Mouse (Mus musculus): ENCODE measurements at regions not wholly inside any gene's neighbourhood (a gene's known extent, or its start where the extent isn't known, plus 50 kb on each side); places are given as distances from the start of the nearest gene placed in this dataset.

DNA sequence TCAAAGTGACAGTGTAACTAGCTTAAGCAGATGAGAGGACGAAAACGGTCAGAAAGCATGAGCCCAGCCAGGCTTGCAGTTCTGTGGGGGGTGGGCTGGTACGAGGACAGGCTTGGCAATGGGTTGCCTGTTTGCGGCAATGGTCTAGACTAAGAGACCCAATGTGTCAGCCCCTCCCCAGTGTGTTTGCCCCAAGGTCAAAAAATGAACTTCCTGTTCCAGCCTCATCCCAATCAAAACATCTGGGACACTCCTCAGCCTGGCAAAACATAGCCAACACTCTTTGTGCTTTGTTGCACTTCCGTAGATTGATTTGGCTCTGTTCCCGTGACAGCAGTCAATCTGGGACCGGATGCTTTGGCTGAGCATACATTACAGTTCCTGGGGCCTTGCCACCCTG is 132.7 kb upstream of the Ces5a start:
- Histone ChIP-seq H3K4me1 (ENCODE audit: control insufficient read depth, insufficient read depth, low read length) (no peaks in the 10 kb centered on the region), H3K4me3 (replicated peaks; ENCODE audit: control insufficient read depth, low read depth, low read length) (no peak overlapping the region), H3K27ac (ENCODE audit: control insufficient read depth, insufficient read depth, low read depth, low read length, poor library complexity) (no peak overlapping the region)
- TF ChIP-seq POLR2A (IDR thresholded peaks at IDR 0.05; ENCODE audit: borderline replicate concordance, control insufficient read depth, low read depth, low read length) = no peak
- WGBS = 59% methylated on average over 7 of the region's 7 CpGs

DNA sequence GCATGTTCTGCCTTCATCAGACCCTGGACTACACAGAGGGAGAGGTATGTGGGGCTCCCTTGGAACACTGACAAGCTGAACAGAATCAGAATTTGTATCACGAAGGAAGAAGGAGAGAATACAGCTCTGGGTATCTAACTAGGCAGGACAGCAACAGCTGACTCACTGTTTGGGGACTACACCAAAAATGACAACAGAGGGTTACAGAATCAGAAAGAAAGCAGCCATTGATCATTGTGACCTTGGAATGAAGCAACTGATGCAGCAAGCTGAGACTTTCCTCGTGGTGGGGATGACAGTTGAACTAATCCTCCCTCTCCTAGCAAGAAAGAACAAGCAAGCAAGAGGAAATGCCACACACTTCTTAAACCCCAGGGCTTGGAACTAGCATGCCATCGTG is 135.0 kb upstream of the Gnao1 start:
- 51% methylated on average over 3 of the region's 3 CpGs for WGBS
- no peak overlapping the region for H3K27ac ChIP-seq (ENCODE audit: control insufficient read depth, insufficient read depth, low read depth, low read length, poor library complexity)
- TF ChIP-seq POLR2A (IDR thresholded peaks at IDR 0.05; ENCODE audit: borderline replicate concordance, control insufficient read depth, low read depth, low read length) (no peak), CTCF (IDR thresholded peaks at IDR 0.05; ENCODE audit: control insufficient read depth, insufficient read depth, low read length) (no peak)
- no peak overlapping the region for H3K4me3 ChIP-seq (replicated peaks; ENCODE audit: control insufficient read depth, low read depth, low read length)
- no peaks in the 10 kb centered on the region for H3K4me1 ChIP-seq (ENCODE audit: control insufficient read depth, insufficient read depth, low read length)

DNA sequence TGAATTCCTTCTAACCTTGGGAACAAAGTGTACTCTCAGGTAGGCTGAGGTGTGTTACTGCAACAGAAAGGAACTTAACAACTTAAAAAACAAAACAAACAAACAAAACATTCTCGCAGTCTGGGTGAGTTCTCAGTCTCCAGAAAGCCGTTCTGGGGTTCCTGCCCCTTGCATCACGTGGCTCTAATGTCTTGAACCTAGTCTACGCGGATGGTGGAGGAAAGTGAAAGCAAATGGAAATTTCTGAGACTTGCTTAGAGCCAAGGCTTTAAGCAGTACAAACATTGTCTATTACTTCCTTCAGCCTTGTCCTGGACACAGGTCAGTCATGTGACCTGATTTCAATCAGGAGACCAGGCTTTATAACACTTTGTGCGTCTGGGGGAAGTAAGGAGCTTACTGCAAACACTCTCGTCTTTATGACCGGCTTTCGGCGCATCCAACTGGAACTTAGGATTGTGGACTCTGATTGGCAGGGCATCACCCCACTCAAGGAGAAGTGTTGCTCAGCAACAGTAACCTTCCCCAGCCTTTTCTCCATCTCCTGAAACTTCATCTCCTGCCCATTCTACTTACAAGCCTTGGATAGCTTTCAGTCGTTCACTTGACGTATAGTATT is 125.9 kb upstream of the Gnao1 start:
- H3K27ac ChIP-seq (ENCODE audit: control insufficient read depth, insufficient read depth, low read depth, low read length, poor library complexity) = no peak overlapping the region
- WGBS = 78% methylated on average over 12 of the region's 12 CpGs
- H3K4me3 ChIP-seq (replicated peaks; ENCODE audit: control insufficient read depth, low read depth, low read length) = no peak overlapping the region
- H3K4me1 ChIP-seq (ENCODE audit: control insufficient read depth, insufficient read depth, low read length) = no peaks in the 10 kb centered on the region
- no peak for TF ChIP-seq CTCF (IDR thresholded peaks at IDR 0.05; ENCODE audit: control insufficient read depth, insufficient read depth, low read length)
- no peak for TF ChIP-seq POLR2A (IDR thresholded peaks at IDR 0.05; ENCODE audit: borderline replicate concordance, control insufficient read depth, low read depth, low read length)

- TF ChIP-seq POLR2A (IDR thresholded peaks at IDR 0.05; ENCODE audit: borderline replicate concordance, control insufficient read depth, low read depth, low read length) (no peak), CTCF (IDR thresholded peaks at IDR 0.05; ENCODE audit: control insufficient read depth, insufficient read depth, low read length) (no peak)
- Histone ChIP-seq H3K27ac (ENCODE audit: control insufficient read depth, insufficient read depth, low read depth, low read length, poor library complexity) (no peak overlapping the region), H3K4me1 (ENCODE audit: control insufficient read depth, insufficient read depth, low read length) (no peaks in the 10 kb centered on the region), H3K4me3 (replicated peaks; ENCODE audit: control insufficient read depth, low read depth, low read length) (no peak overlapping the region)
- 86% methylated on average over 6 of the region's 6 CpGs for WGBS
Measured at GRCm38 (mm10) chr8:93684392-93684791, 125.4 kb upstream of the Gnao1 start.

GRCm38 (mm10) chr8:93688845-93689244 is 120.9 kb upstream of the Gnao1 start:
- H3K27ac ChIP-seq (ENCODE audit: control insufficient read depth, insufficient read depth, low read depth, low read length, poor library complexity) = no peak overlapping the region
- TF ChIP-seq CTCF (IDR thresholded peaks at IDR 0.05; ENCODE audit: control insufficient read depth, insufficient read depth, low read length) (no peak), POLR2A (IDR thresholded peaks at IDR 0.05; ENCODE audit: borderline replicate concordance, control insufficient read depth, low read depth, low read length) (no peak)
- H3K4me1 ChIP-seq (ENCODE audit: control insufficient read depth, insufficient read depth, low read length) = no peaks in the 10 kb centered on the region
- 37% methylated on average over 7 of the region's 7 CpGs for WGBS
- no peak overlapping the region for H3K4me3 ChIP-seq (replicated peaks; ENCODE audit: control insufficient read depth, low read depth, low read length)

DNA sequence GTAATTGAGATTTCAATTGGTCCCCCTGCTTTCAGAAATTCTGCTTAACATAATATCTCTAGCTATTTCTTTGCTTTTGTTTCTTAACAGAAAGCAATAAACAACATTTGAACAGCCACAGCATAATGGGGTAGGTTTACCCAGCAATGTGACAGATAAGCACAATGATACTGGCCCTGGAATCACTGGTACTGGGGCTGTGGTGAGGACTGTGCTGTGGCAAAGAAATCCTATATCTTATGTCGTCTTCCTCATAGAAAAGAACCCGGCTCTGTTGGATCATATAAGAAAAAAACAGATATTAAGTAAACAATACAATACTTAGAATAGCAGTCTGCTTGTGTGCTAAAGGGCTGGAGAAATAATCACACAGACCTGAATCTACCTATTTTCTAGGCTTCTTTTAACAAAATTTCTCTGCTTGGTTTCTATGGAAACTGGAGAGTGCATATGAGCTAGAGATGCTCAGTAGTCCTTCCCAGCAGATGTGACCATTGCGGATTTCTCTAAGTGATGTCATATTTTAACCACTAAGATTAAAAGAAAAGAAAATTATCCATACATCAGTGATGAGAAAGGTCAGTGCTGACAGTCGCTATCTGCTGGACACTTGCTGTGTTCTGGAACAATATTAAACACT is 119.8 kb upstream of the Gnao1 start:
- WGBS = 72% methylated on average over 4 of the region's 4 CpGs
- Histone ChIP-seq H3K4me3 (replicated peaks; ENCODE audit: control insufficient read depth, low read depth, low read length) (no peak overlapping the region), H3K27ac (ENCODE audit: control insufficient read depth, insufficient read depth, low read depth, low read length, poor library complexity) (no peak overlapping the region), H3K4me1 (ENCODE audit: control insufficient read depth, insufficient read depth, low read length) (no peaks in the 10 kb centered on the region)
- TF ChIP-seq CTCF (IDR thresholded peaks at IDR 0.05; ENCODE audit: control insufficient read depth, insufficient read depth, low read length) (no peak), POLR2A (IDR thresholded peaks at IDR 0.05; ENCODE audit: borderline replicate concordance, control insufficient read depth, low read depth, low read length) (no peak)

DNA sequence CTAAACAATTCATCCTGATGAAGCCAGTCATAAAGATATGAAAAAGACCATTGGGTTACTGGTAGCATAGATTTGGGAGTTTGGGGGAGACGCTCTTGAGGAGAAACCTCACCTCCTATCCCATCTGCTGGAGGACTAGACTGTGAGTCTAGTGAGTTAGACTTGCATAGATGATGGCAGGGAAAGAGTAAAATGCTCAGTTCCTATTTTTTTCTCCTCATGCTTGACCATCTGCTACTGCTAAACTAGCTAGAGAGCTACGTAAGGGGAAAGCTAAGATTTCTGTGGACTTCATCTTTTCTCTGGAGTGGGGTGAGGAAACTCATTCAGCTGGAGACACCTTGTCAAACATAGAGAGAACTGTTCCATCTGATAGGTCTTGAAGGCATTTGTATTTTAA is 118.4 kb upstream of the Gnao1 start:
- no peak overlapping the region for H3K27ac ChIP-seq (ENCODE audit: control insufficient read depth, insufficient read depth, low read depth, low read length, poor library complexity)
- TF ChIP-seq POLR2A (IDR thresholded peaks at IDR 0.05; ENCODE audit: borderline replicate concordance, control insufficient read depth, low read depth, low read length) = no peak
- TF ChIP-seq CTCF (IDR thresholded peaks at IDR 0.05; ENCODE audit: control insufficient read depth, insufficient read depth, low read length) = no peak
- H3K4me3 ChIP-seq (replicated peaks; ENCODE audit: control insufficient read depth, low read depth, low read length) = no peak overlapping the region
- 71% methylated on average over 2 of the region's 2 CpGs for WGBS
- H3K4me1 ChIP-seq (ENCODE audit: control insufficient read depth, insufficient read depth, low read length) = no peaks in the 10 kb centered on the region

- no peak overlapping the region for H3K4me3 ChIP-seq (replicated peaks; ENCODE audit: control insufficient read depth, low read depth, low read length)
- H3K4me1 ChIP-seq (ENCODE audit: control insufficient read depth, insufficient read depth, low read length) = no peaks in the 10 kb centered on the region
- no peak overlapping the region for H3K27ac ChIP-seq (ENCODE audit: control insufficient read depth, insufficient read depth, low read depth, low read length, poor library complexity)
- 43% methylated on average over 2 of the region's 2 CpGs for whole genome bisulfite sequencing
- no peak for TF ChIP-seq POLR2A (IDR thresholded peaks at IDR 0.05; ENCODE audit: borderline replicate concordance, control insufficient read depth, low read depth, low read length)
- no peak for TF ChIP-seq CTCF (IDR thresholded peaks at IDR 0.05; ENCODE audit: control insufficient read depth, insufficient read depth, low read length)
Measured at GRCm38 (mm10) chr8:93691826-93692225, 117.9 kb upstream of the Gnao1 start.

DNA sequence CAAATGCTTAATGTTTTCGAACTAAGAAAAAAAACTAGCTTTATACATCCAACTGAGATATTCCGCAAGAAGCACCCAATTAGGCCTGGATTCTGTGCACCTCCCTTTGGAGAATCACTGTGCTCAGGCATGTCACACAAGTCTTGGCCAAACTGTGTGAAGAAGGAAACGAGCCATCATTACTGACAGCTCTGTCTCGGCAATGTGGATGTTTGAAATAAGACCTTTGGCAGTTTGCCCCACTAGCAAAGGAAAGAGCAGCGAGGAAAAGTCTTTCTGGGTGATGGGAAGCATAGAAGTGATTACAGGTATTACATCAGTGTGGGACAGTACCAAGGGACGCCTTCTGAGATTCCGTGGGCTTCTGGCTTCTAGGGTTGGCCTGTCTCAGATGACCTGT is 112.6 kb upstream of the Gnao1 start:
- Histone ChIP-seq H3K27ac (ENCODE audit: control insufficient read depth, insufficient read depth, low read depth, low read length, poor library complexity) (no peak overlapping the region), H3K4me1 (ENCODE audit: control insufficient read depth, insufficient read depth, low read length) (no peaks in the 10 kb centered on the region), H3K4me3 (replicated peaks; ENCODE audit: control insufficient read depth, low read depth, low read length) (no peak overlapping the region)
- TF ChIP-seq CTCF (IDR thresholded peaks at IDR 0.05; ENCODE audit: control insufficient read depth, insufficient read depth, low read length) (no peak), POLR2A (IDR thresholded peaks at IDR 0.05; ENCODE audit: borderline replicate concordance, control insufficient read depth, low read depth, low read length) (no peak)
- WGBS = 60% methylated on average over 7 of the region's 7 CpGs
